ENCODE assay signal across 8 mouse cellular contexts in the genomic region with DNA sequence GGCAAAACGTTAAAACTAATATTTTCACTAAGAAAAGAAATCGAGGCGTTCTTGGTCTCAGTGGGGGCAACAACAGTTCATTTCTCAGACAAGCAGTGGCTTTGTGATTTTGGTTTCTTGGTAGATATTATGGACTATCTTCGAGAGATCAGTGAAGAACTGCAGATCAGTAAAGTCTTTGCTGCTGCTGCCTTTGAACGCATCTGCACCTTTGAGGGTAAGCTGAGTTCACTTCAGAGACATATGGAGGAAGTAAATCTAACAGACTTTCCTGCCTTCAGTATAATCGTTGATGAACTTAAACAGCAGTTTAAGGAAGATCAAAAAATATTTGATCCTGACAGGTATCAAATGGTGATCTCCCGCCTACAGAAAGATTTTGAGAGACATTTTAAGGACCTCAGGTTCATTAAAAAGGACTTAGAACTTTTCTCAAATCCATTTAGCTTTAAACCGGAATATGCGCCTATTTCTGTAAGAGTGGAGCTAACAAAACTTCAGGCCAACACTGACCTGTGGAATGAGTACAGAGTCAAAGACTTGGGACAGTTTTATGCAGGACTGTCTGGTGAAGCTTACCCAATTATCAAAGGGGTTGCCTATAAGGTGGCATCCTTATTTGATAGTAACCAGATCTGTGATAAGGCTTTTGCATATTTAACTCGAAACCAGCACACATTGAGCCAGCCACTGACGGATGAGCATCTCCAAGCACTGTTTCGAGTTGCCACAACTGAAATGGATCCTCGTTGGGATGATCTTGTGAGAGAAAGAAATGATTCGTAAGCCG. TPM values are rescaled to one million over a fixed set of nuclear protein-coding genes. Genes with fewer than 3 reads are reported as not detected.
A peak's percentile ranks its signal among the peaks of the same experiment; 100 is the strongest.
DNase-seq lines count a peak whose midpoint lies in the region; ATAC-seq lines count a peak whose summit lies in the region.

No protein-coding gene starts in this region.

- H3K9ac ChIP-seq in kidney, embryonic 16.5 days (replicated peaks; ENCODE audit: low read length): peak overlapping the region; percentile 87
- H3K9ac ChIP-seq in stomach, embryonic 14.5 days (replicated peaks; ENCODE audit: low read depth, low read length): peak overlapping the region; percentile 88

- H3K27ac ChIP-seq in kidney, embryonic 16.5 days (ENCODE audit: low read length): no peak overlapping the region
- H3K27ac ChIP-seq in embryonic facial prominence, embryonic 10.5 days (replicated peaks): no peak overlapping the region
- H3K27ac ChIP-seq in limb, embryonic 10.5 days: peak overlapping the region; percentile 97; the same call in 1 of the 2 replicates
- H3K27ac ChIP-seq in stomach, embryonic 14.5 days (ENCODE audit: low read length): no peak overlapping the region

- H3K36me3 ChIP-seq in kidney, embryonic 16.5 days (ENCODE audit: insufficient read depth, low read length): peaks cover 11% of the 10 kb centered on the region; the same call in 1 of the 2 replicates
- H3K36me3 ChIP-seq in embryonic facial prominence, embryonic 10.5 days (replicated peaks): peaks cover 51% of the 10 kb centered on the region
- H3K36me3 ChIP-seq in limb, embryonic 10.5 days: peaks cover 48% of the 10 kb centered on the region
- peaks cover 13% of the 10 kb centered on the region for H3K36me3 ChIP-seq in stomach, embryonic 14.5 days (ENCODE audit: control insufficient read depth, insufficient read depth, low read length)

- no peak for DNase-seq in kidney, adult 18-20 months
- no peak for DNase-seq in embryonic facial prominence, embryonic 10.5 days (ENCODE audit: low spot score)
- no peak for DNase-seq in limb, embryonic 10.5 days (ENCODE audit: low spot score)
- DNase-seq in adrenal gland, postnatal 4 days (ENCODE audit: low spot score in 2 of 2): no peak
- DNase-seq in urinary bladder, adult 18-20 months (ENCODE audit: low spot score in 2 of 2): no peak
- DNase-seq in cerebellum, adult 9-10 months: no peak

- WGBS in kidney, embryonic 16.5 days: 59% methylated on average over 15 of the region's 15 CpGs
- WGBS in embryonic facial prominence, embryonic 10.5 days: 82% methylated on average over 15 of the region's 15 CpGs
- WGBS in limb, embryonic 10.5 days: 75% methylated on average over 15 of the region's 15 CpGs
- WGBS in stomach, embryonic 14.5 days: 62% methylated on average over 15 of the region's 15 CpGs

- no peaks in the 10 kb centered on the region for H3K9me3 ChIP-seq in kidney, embryonic 16.5 days (ENCODE audit: low read length)
- H3K9me3 ChIP-seq in embryonic facial prominence, embryonic 10.5 days: no peaks in the 10 kb centered on the region
- no peaks in the 10 kb centered on the region for H3K9me3 ChIP-seq in limb, embryonic 10.5 days (replicated peaks)
- H3K9me3 ChIP-seq in stomach, embryonic 14.5 days (ENCODE audit: control insufficient read depth, low read depth, low read length): no peaks in the 10 kb centered on the region

- H3K4me3 ChIP-seq in kidney, embryonic 16.5 days (ENCODE audit: low read length): peak overlapping the region; percentile 74
- peak overlapping the region; percentile 69 for H3K4me3 ChIP-seq in embryonic facial prominence, embryonic 10.5 days
- H3K4me3 ChIP-seq in limb, embryonic 10.5 days: peak overlapping the region; percentile 82
- peak overlapping the region; percentile 93 for H3K4me3 ChIP-seq in stomach, embryonic 14.5 days (ENCODE audit: low read depth, low read length)

- peak overlapping the region; percentile 76 for H3K4me2 ChIP-seq in kidney, embryonic 16.5 days (replicated peaks; ENCODE audit: low read depth, low read length)
- H3K4me2 ChIP-seq in stomach, embryonic 14.5 days (replicated peaks; ENCODE audit: low read depth, low read length): peak overlapping the region; percentile 86

- H3K4me1 ChIP-seq in kidney, embryonic 16.5 days (ENCODE audit: insufficient read depth, low read length): peaks cover 38% of the 10 kb centered on the region
- H3K4me1 ChIP-seq in embryonic facial prominence, embryonic 10.5 days: peaks cover 50% of the 10 kb centered on the region
- peaks cover 43% of the 10 kb centered on the region for H3K4me1 ChIP-seq in limb, embryonic 10.5 days
- peaks cover 26% of the 10 kb centered on the region for H3K4me1 ChIP-seq in stomach, embryonic 14.5 days (ENCODE audit: control insufficient read depth, insufficient read depth, low read length)

- H3K27me3 ChIP-seq in kidney, embryonic 16.5 days (ENCODE audit: insufficient read depth, low read length): no peaks in the 10 kb centered on the region
- H3K27me3 ChIP-seq in embryonic facial prominence, embryonic 10.5 days (replicated peaks; ENCODE audit: low read depth, poor library complexity, severe bottlenecking): no peaks in the 10 kb centered on the region
- H3K27me3 ChIP-seq in limb, embryonic 10.5 days (ENCODE audit: low read depth, poor library complexity, severe bottlenecking): no peaks in the 10 kb centered on the region
- H3K27me3 ChIP-seq in stomach, embryonic 14.5 days (ENCODE audit: control insufficient read depth, insufficient read depth, low read length): no peaks in the 10 kb centered on the region

- ATAC-seq in kidney, embryonic 16.5 days (ENCODE audit: low FRiP score, low TSS enrichment): no peak
- ATAC-seq in stomach, embryonic 14.5 days (ENCODE audit: insufficient number of reproducible peaks, insufficient read depth, low FRiP score, low read depth): no peak

RNA-seq across cellular contexts. Expression of a gene that starts 1.5 kb away (rescaled TPM):
- polyA plus RNA-seq in kidney, embryonic 16.5 days (2015; fragmentation: Nextera tagmentation; extraction: Ambion mirVana): 26.5 and 29.1 TPM in 2 replicates
- 29.7 and 30.4 TPM in 2 replicates for polyA plus RNA-seq in embryonic facial prominence, embryonic 10.5 days (2016; fragmentation: Nextera tagmentation; extraction: Ambion mirVana)
- 26.1 and 35.8 TPM in 2 replicates for polyA plus RNA-seq in limb, embryonic 10.5 days (2016; fragmentation: Nextera tagmentation; extraction: Ambion mirVana)
- polyA plus RNA-seq in stomach, embryonic 14.5 days (2014; fragmentation: Nextera tagmentation; extraction: Ambion mirVana): 43.7 and 48.2 TPM in 2 replicates
- 10 to 100 TPM; 52.5 to 53.2 TPM for total RNA-seq in adrenal gland, postnatal 4 days (2021)

RNA-seq across cellular contexts. Expression of a gene that starts 1.6 kb away (rescaled TPM):
- 43.8 and 46.0 TPM in 2 replicates for polyA plus RNA-seq in kidney, embryonic 16.5 days (2015; fragmentation: Nextera tagmentation; extraction: Ambion mirVana)
- 52.7 and 56.8 TPM in 2 replicates for polyA plus RNA-seq in embryonic facial prominence, embryonic 10.5 days (2016; fragmentation: Nextera tagmentation; extraction: Ambion mirVana)
- 49.8 and 50.7 TPM in 2 replicates for polyA plus RNA-seq in limb, embryonic 10.5 days (2016; fragmentation: Nextera tagmentation; extraction: Ambion mirVana)
- 38.0 and 39.1 TPM in 2 replicates for polyA plus RNA-seq in stomach, embryonic 14.5 days (2014; fragmentation: Nextera tagmentation; extraction: Ambion mirVana)
- 10 to 100 TPM; 49.0 to 49.7 TPM for total RNA-seq in adrenal gland, postnatal 4 days (2021)

RNA-seq across cellular contexts. Expression of a gene that starts 38.3 kb away (rescaled TPM):
- polyA plus RNA-seq in kidney, embryonic 16.5 days (2015; fragmentation: Nextera tagmentation; extraction: Ambion mirVana): 0.37 and 0.66 TPM in 2 replicates
- 0.09 and 0.11 TPM in 2 replicates for polyA plus RNA-seq in embryonic facial prominence, embryonic 10.5 days (2016; fragmentation: Nextera tagmentation; extraction: Ambion mirVana)
- 0.04 and 0.09 TPM in 2 replicates for polyA plus RNA-seq in limb, embryonic 10.5 days (2016; fragmentation: Nextera tagmentation; extraction: Ambion mirVana)
- 0.10 and 0.20 TPM in 2 replicates for polyA plus RNA-seq in stomach, embryonic 14.5 days (2014; fragmentation: Nextera tagmentation; extraction: Ambion mirVana)
- total RNA-seq in adrenal gland, postnatal 4 days (2021): 10 to 100 TPM; 68.3 to 68.7 TPM
